Mouse (Mus musculus) left cerebral cortex, postnatal 14 days (tissue): Measurements from ENCODE around the gene Kcnh1. TPM values are rescaled to one million over a fixed set of nuclear protein-coding genes. Genes with fewer than 3 reads are reported as not detected.

Experiments
- DNase-seq, 2 experiments: peaks; one replicate each; pipeline ENCODE4 v3.0.0; 2021 to 2022; ENCODE audit warnings: low spot score in 2 of 2, mixed read lengths in 1 of 2
- intact Hi-C: fragments of 180-260 bp; cut with DNase I; formaldehyde crosslinking; loops from one replicate; pipeline ENCODE4 v1.15.1; 2025
- total RNA-seq, 2 experiments: library from RNA; stranded (reverse); gene quantifications; 2 replicates each; pipeline ENCODE4 v1.2.3; 2021

Gene Kcnh1
- total RNA-seq, 2 experiments from 2014 or later, result 55.6 to 67.5 TPM

GRCm38 (mm10) chr1:192537169-192537568, 346.6 kb downstream of the Kcnh1 start:
- DNase-seq, result no peak
- intact Hi-C loops, result no loop called here

- intact Hi-C loops, result no loop called here
- no peak for DNase-seq
Measured at GRCm38 (mm10) chr1:192542093-192542492, 351.5 kb downstream of the Kcnh1 start.

GRCm38 (mm10) chr1:192543686-192544085, 353.1 kb downstream of the Kcnh1 start:
- intact Hi-C loops, result no loop called here
- DNase-seq, result no peak

GRCm38 (mm10) chr1:192544091-192544490, 353.5 kb downstream of the Kcnh1 start:
- intact Hi-C loops, result no loop called here
- DNase-seq, result no peak

GRCm38 (mm10) chr1:192544901-192545300, 354.3 kb downstream of the Kcnh1 start:
- DNase-seq, result no peak
- intact Hi-C loops, result no loop called here

GRCm38 (mm10) chr1:192546843-192547242, 356.3 kb downstream of the Kcnh1 start:
- DNase-seq, result no peak
- intact Hi-C loops, result no loop called here

GRCm38 (mm10) chr1:192550561-192550960, 360.0 kb downstream of the Kcnh1 start:
- no peak for DNase-seq
- intact Hi-C loops, result no loop called here

GRCm38 (mm10) chr1:192555516-192555915, 364.9 kb downstream of the Kcnh1 start:
- peak; percentile 18 to 25 for DNase-seq

GRCm38 (mm10) chr1:192557978-192558594, 367.5 kb downstream of the Kcnh1 start:
- peak in 1 of 2 experiments; percentile 21 for DNase-seq
- intact Hi-C loops, result no loop called here

More at GRCm38 (mm10) chr1:192555516-192555915, 364.9 kb downstream of the Kcnh1 start:
- intact Hi-C loops, result no loop called here

GRCm38 (mm10) chr1:192559341-192559740, 368.8 kb downstream of the Kcnh1 start:
- intact Hi-C loops, result no loop called here
- no peak for DNase-seq

Other genes starting within 250 kb of the Kcnh1 start
- gene Rd3, start 213.4 kb upstream of the Kcnh1 start, total RNA-seq, result under 1 TPM; 0.35 to 0.36 TPM
- 1 to 10 TPM; 6.4 to 6.8 TPM for gene Traf5, start 98.2 kb upstream of the Kcnh1 start, total RNA-seq
- gene Rcor3, start 52.7 kb upstream of the Kcnh1 start, total RNA-seq, result 10 to 100 TPM; 31.3 to 32.1 TPM